Mouse (Mus musculus): Measurements from ENCODE around the gene Tnfrsf25. TPM values are rescaled to one million over a fixed set of nuclear protein-coding genes. Genes with fewer than 3 reads are reported as not detected.

The Tnfrsf25 gene
- polyA plus RNA-seq, 1 experiment from 2014 or later = 2.4 TPM

DNA sequence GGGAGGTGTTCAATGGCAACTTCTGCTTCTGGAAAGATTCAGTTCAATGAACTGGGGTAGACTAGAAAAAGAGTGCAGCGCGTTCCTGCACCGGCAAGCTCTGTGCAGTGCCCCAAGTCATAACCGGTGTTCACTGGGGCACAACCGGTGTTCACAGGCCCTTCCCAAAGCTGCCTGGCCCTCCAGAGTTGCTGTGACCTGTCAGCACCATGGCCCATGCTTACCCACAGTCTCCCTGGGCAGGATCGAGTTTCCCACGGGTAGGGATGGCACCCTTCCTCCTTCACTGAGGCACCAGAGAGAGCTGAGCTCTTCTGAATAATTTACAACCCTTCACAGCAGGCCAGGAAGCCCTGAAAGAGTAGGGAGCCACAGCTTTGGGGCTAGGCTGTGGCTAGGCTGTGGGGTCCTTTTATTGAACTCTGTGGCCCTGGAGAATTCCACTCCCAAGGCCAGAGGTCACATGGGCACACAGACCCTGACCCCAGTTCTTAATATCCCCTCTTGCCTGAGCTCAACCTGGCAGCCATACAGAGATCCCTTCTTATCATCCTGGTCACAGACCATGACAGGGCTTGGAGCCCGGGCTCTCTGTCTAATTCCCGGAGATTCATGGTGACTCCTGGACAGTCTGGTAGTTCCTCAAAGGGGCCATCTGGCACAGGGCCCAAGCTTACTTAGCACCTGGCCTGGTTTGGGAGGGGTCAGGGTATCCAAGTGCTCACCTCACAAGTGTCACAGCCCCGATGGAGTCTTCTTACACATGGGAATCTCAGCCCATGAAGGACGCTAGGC lies 30.5 kb downstream of the Tnfrsf25 start:
- H3K9ac ChIP-seq (ENCODE audit: low read depth, low read length) = peak overlapping the region; percentile 7; the same call in 1 of the 2 replicates
- no peak overlapping the region for H3K4me2 ChIP-seq (ENCODE audit: low read depth, low read length)
- H3K27ac ChIP-seq (ENCODE audit: low read length) = no peak overlapping the region
- ATAC-seq = no peak
- WGBS = 59% methylated on average over 11 of the region's 11 CpGs
- no peak overlapping the region for H3K4me3 ChIP-seq (ENCODE audit: low read length)
- H3K4me1 ChIP-seq (ENCODE audit: control insufficient read depth, insufficient read depth, low read length) = no peaks in the 10 kb centered on the region
- H3K27me3 ChIP-seq (replicated peaks; ENCODE audit: control insufficient read depth, insufficient read depth, low read length) = peaks cover 20% of the 10 kb centered on the region
- H3K9me3 ChIP-seq (ENCODE audit: control insufficient read depth, low read length) = no peaks in the 10 kb centered on the region
- no peaks in the 10 kb centered on the region for H3K36me3 ChIP-seq (ENCODE audit: control insufficient read depth, insufficient read depth, low read length)

DNA sequence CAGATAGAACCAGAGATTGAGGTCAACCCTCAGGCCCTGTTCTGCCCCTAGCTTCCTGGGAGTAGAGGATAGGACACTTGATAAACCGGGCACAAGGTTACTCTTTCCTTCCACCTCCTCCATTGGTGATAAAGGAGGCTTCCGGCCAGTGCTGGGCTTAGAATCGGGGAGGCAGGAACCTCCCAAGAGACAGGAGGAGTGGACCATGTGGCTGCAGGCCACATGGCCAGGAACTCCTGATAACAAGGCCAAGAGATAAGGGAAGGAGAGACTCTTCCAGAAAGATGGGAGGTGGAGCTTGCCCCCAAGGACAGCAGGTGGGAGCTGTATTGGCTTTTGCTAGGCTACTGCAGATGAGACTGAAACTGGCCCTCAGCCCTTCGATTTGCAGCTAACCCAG lies 34.8 kb downstream of the Tnfrsf25 start:
- H3K27me3 ChIP-seq (replicated peaks; ENCODE audit: control insufficient read depth, insufficient read depth, low read length) = peaks cover 35% of the 10 kb centered on the region
- no peak overlapping the region for H3K27ac ChIP-seq (ENCODE audit: low read length)
- no peak overlapping the region for H3K9ac ChIP-seq (ENCODE audit: low read depth, low read length)
- no peak overlapping the region for H3K4me3 ChIP-seq (ENCODE audit: low read length)
- no peak overlapping the region for H3K4me2 ChIP-seq (ENCODE audit: low read depth, low read length)
- WGBS = 75% methylated on average over 4 of the region's 4 CpGs
- ATAC-seq = no peak
- H3K36me3 ChIP-seq (ENCODE audit: control insufficient read depth, insufficient read depth, low read length) = no peaks in the 10 kb centered on the region
- H3K4me1 ChIP-seq (ENCODE audit: control insufficient read depth, insufficient read depth, low read length) = peaks cover 16% of the 10 kb centered on the region
- H3K9me3 ChIP-seq (ENCODE audit: control insufficient read depth, low read length) = no peaks in the 10 kb centered on the region

DNA sequence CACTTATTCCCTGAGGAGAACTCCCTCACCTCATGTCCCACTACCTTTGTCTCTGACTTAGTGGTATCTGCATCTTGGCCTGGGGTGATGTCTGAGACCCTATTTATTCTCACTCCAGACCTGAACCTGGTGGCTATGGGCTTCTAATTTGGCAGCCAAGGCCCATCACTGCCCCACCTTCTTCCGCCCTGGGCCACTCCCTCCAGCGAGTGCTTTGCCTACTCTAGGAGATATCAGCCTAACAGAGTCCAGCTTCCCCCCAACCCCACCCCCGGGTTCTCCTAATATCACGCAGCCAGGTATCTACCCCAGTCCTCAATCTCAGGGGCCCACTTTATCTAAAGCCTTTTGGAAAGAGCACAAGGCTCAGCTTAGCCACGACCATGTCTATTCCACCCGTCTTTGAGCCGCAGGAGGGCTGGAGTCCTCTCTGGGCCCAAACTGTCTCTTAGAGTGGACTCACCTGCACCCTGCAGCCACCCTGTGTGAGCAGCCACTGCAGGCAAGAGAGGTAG lies 35.8 kb downstream of the Tnfrsf25 start:
- H3K27me3 ChIP-seq (replicated peaks; ENCODE audit: control insufficient read depth, insufficient read depth, low read length) = peaks cover 35% of the 10 kb centered on the region
- H3K36me3 ChIP-seq (ENCODE audit: control insufficient read depth, insufficient read depth, low read length) = no peaks in the 10 kb centered on the region
- WGBS = 24% methylated on average over 7 of the region's 7 CpGs
- H3K4me3 ChIP-seq (ENCODE audit: low read length) = peak overlapping the region; percentile 50
- H3K9ac ChIP-seq (ENCODE audit: low read depth, low read length) = peak overlapping the region; percentile 55; the same call in 1 of the 2 replicates
- peak; percentile 16 for ATAC-seq
- peaks cover 16% of the 10 kb centered on the region for H3K4me1 ChIP-seq (ENCODE audit: control insufficient read depth, insufficient read depth, low read length)
- no peaks in the 10 kb centered on the region for H3K9me3 ChIP-seq (ENCODE audit: control insufficient read depth, low read length)
- no peak overlapping the region for H3K27ac ChIP-seq (ENCODE audit: low read length)
- peak overlapping the region; percentile 84; the same call in 1 of the 2 replicates for H3K4me2 ChIP-seq (ENCODE audit: low read depth, low read length)

DNA sequence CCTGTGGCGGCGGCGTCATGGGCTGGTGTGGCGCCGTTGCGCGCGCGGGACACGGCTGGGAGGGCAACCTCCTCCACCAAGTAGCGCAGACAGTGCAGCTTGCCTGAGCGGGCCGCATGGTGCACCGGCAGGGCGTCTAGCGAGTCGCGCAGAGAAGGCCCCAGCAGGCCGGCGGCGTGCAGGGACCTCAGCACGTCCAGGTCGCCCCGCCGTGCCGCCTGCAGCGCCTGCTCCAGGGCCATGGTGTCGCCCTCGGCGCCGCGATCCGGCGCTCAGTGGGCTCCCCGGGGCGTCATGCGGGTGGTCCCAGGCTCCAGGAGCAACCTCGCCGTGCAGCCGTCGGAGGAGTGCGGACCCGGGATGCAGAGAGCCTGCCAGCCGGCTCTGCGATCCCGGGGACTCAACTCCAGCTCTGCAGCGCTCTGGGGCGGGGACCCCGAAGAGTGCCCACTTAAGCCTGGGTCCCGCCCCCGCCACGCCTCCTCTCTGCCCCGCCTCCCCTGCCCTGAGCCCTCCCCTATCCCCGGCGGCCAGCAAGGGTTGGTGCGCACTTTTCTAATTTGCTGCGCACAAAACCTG lies 36.3 kb downstream of the Tnfrsf25 start, which contains the start of gene Espn:
Gene Espn, minus strand, starts transcription at position 406 of the 579 bp plus-strand sequence.
- under 1% methylated on average over 57 of the region's 57 CpGs for WGBS
- H3K27me3 ChIP-seq (replicated peaks; ENCODE audit: control insufficient read depth, insufficient read depth, low read length) = peaks cover 36% of the 10 kb centered on the region

DNA sequence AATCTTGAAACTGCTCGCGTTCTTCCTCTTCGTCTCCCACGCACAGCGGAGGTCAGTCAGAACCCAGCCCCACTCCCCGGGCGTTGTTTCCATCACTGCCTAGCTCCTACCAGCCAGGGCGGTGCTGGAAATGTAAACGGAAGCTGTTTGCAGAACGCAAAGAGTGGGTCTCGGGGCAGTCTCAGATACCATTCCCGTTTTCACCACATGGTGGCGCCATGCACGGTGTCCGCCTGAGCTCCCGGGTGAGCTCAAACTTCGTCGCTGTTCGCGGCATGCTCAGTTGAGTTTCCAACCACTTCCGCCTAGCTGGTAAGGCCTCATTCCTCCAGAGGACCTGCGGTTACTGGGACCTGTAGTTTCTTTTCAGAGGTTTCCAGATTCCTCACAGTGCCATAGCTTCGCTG lies 38.0 kb downstream of the Tnfrsf25 start:
- H3K9ac ChIP-seq (ENCODE audit: low read depth, low read length) = 0 out of 2 replicates have a peak overlapping the region, but pooled peaks have one; percentile 23
- peaks cover 23% of the 10 kb centered on the region for H3K4me1 ChIP-seq (ENCODE audit: control insufficient read depth, insufficient read depth, low read length)
- WGBS = 2% methylated on average over 23 of the region's 23 CpGs
- H3K4me3 ChIP-seq (ENCODE audit: low read length) = peak overlapping the region; percentile 24
- no peak overlapping the region for H3K27ac ChIP-seq (ENCODE audit: low read length)
- ATAC-seq = peak; percentile 61
- H3K36me3 ChIP-seq (ENCODE audit: control insufficient read depth, insufficient read depth, low read length) = no peaks in the 10 kb centered on the region
- H3K4me2 ChIP-seq (ENCODE audit: low read depth, low read length) = peak overlapping the region; percentile 48
- H3K9me3 ChIP-seq (ENCODE audit: control insufficient read depth, low read length) = no peaks in the 10 kb centered on the region
- H3K27me3 ChIP-seq (replicated peaks; ENCODE audit: control insufficient read depth, insufficient read depth, low read length) = peaks cover 53% of the 10 kb centered on the region

More for the DNA sequence above, 36.3 kb downstream of the Tnfrsf25 start, which contains the start of gene Espn:
- no peaks in the 10 kb centered on the region for H3K36me3 ChIP-seq (ENCODE audit: control insufficient read depth, insufficient read depth, low read length)
- peak; percentile 78 for ATAC-seq
- H3K9ac ChIP-seq (ENCODE audit: low read depth, low read length) = peak within 1 kb of the TSS; percentile 55
- H3K4me1 ChIP-seq (ENCODE audit: control insufficient read depth, insufficient read depth, low read length) = peaks cover 16% of the 10 kb centered on the region
- no peak within 1 kb of the TSS for H3K27ac ChIP-seq (ENCODE audit: low read length)
- peak within 1 kb of the TSS; percentile 50 for H3K4me3 ChIP-seq (ENCODE audit: low read length)
- peak within 1 kb of the TSS; percentile 84 for H3K4me2 ChIP-seq (ENCODE audit: low read depth, low read length)
- no peaks in the 10 kb centered on the region for H3K9me3 ChIP-seq (ENCODE audit: control insufficient read depth, low read length)

DNA sequence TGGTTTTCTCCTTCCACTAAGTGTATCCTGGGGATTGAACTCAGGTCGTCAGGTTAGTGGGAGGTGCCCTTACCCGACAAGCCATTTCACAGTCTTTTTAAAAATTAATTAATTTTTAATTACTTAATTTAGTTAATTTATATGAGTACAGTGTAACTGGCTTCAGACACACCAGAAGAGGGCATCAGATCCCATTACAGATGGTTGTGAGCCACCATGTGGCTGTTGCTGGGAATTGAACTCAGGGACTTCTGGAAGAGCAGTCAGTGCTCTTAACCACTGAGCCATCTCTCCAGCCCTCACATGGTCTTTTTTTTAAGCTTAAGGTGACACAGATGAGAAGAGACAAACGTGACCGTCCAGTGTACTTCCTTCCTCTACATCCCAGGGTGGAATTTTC lies 39.3 kb downstream of the Tnfrsf25 start:
- no peak overlapping the region for H3K27ac ChIP-seq (ENCODE audit: low read length)
- no peaks in the 10 kb centered on the region for H3K36me3 ChIP-seq (ENCODE audit: control insufficient read depth, insufficient read depth, low read length)
- H3K9me3 ChIP-seq (ENCODE audit: control insufficient read depth, low read length) = no peaks in the 10 kb centered on the region
- 74% methylated on average over 4 of the region's 4 CpGs for WGBS
- peaks cover 35% of the 10 kb centered on the region for H3K4me1 ChIP-seq (ENCODE audit: control insufficient read depth, insufficient read depth, low read length)
- H3K4me3 ChIP-seq (ENCODE audit: low read length) = no peak overlapping the region
- ATAC-seq = no peak
- no peak overlapping the region for H3K9ac ChIP-seq (ENCODE audit: low read depth, low read length)
- no peak overlapping the region for H3K4me2 ChIP-seq (ENCODE audit: low read depth, low read length)
- H3K27me3 ChIP-seq (replicated peaks; ENCODE audit: control insufficient read depth, insufficient read depth, low read length) = peaks cover 59% of the 10 kb centered on the region

DNA sequence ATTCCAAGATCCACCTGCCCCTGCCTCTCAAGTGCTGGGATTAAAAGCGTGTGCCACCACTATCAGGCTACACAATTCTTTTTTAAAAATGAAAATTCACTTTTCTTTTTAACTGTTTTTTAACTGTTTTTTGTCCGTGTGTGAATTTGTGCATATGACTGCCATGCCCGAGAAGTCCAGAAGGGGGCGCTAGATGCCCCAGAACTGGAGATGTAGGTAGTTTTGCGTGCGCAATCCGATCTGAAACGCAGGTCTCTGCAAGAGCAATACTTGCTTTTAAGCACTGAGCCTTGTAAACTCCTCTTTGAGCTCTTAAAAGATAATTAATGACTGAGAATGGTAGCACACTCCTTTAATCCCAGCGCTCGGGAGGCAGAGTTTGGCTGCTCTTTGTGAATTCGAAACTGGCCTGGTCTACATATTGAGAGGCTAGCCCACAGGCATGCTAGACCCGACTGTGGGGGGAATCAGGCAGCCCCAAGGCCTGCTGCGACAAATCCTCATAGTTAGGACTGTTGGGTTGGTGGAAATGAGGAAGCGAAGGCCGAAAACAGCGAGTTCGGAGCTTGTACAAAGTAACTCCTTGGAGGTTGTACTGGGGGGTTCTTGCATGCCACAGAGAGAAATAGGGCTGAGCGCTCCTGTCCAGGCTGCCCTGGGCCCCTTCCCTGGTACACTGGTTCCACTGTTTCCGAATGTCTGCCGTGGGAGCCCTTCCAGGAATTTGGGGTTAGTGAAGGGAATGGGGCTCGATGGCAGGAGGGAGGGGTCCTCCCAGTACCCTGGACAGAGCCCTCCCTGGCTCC lies 42.2 kb downstream of the Tnfrsf25 start:
- H3K27me3 ChIP-seq (replicated peaks; ENCODE audit: control insufficient read depth, insufficient read depth, low read length) = peaks cover 50% of the 10 kb centered on the region
- peaks cover 38% of the 10 kb centered on the region for H3K4me1 ChIP-seq (ENCODE audit: control insufficient read depth, insufficient read depth, low read length)
- H3K9me3 ChIP-seq (ENCODE audit: control insufficient read depth, low read length) = no peaks in the 10 kb centered on the region
- H3K4me2 ChIP-seq (ENCODE audit: low read depth, low read length) = peak overlapping the region; percentile 48
- H3K9ac ChIP-seq (ENCODE audit: low read depth, low read length) = no peak overlapping the region
- peak overlapping the region; percentile 40 for H3K4me3 ChIP-seq (ENCODE audit: low read length)
- no peaks in the 10 kb centered on the region for H3K36me3 ChIP-seq (ENCODE audit: control insufficient read depth, insufficient read depth, low read length)
- ATAC-seq = no peak
- 14% methylated on average over 21 of the region's 21 CpGs for WGBS
- no peak overlapping the region for H3K27ac ChIP-seq (ENCODE audit: low read length)

DNA sequence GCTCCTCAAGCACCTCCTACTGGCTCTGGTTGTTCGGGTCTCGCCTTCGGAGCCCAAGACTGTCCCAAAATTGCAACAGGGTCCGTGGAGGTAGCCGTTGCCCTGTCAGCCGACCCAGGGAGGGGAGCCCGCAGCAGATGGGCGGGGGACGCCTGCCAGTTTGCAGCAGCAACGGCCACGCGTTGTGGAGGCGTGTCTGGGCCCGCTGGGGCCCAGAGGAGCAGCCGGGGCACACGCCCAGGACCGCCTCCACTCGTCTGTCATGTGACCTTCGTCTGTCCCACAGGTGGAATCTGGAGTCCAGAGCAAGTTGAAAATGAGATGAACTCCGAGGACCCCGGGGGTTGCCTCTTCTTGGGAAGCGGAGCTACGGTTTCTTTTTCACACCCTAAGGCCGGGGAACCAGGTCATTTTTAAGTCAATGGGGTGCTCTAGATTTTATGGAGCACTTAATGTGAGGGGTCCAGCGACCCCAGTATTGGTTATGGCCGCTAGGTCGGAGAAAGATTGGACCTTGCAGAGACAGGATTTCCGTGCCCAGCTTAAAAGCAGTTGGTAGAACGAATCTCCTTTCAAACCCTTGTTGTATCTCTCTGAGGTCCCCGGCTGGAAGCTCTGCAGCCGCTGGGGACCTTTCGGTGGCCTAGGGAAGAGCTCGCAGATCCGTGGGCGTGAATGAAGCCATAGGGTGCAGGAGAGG lies 43.0 kb downstream of the Tnfrsf25 start, which contains the start of gene Hes2:
Gene Hes2, plus strand, starts transcription at position 283 of the 700 bp plus-strand sequence.
- 4% methylated on average over 35 of the region's 35 CpGs for WGBS
- ATAC-seq = 0 out of 2 replicates have a peak, but pooled peaks have one; percentile 16
- H3K9ac ChIP-seq (ENCODE audit: low read depth, low read length) = peak within 1 kb of the TSS; percentile 35
- H3K4me3 ChIP-seq (ENCODE audit: low read length) = peak within 1 kb of the TSS; percentile 40
- H3K36me3 ChIP-seq (ENCODE audit: control insufficient read depth, insufficient read depth, low read length) = no peaks in the 10 kb centered on the region
- peak within 1 kb of the TSS; percentile 48 for H3K4me2 ChIP-seq (ENCODE audit: low read depth, low read length)
- no peaks in the 10 kb centered on the region for H3K9me3 ChIP-seq (ENCODE audit: control insufficient read depth, low read length)
- H3K27ac ChIP-seq (ENCODE audit: low read length) = no peak within 1 kb of the TSS
- peaks cover 34% of the 10 kb centered on the region for H3K4me1 ChIP-seq (ENCODE audit: control insufficient read depth, insufficient read depth, low read length)
- H3K27me3 ChIP-seq (replicated peaks; ENCODE audit: control insufficient read depth, insufficient read depth, low read length) = peaks cover 48% of the 10 kb centered on the region
